In genomic region chr9:27204201-27204600, GRCm38 (mm10) we compare ENCODE assay signal across 20 mouse cellular contexts. TPM values are rescaled to one million over a fixed set of nuclear protein-coding genes. Genes with fewer than 3 reads are reported as not detected.
DNase-seq lines count a peak whose midpoint lies in the region; ATAC-seq and TF ChIP-seq lines count a peak whose summit lies in the region.
"Had no signal": no experiment of that assay in that cellular context is flagged by ENCODE, and none has a peak within 500 bp of the region (broad histone marks: within the 10 kb centered on the region; RNA-seq: fewer than 3 reads in every experiment).

No protein-coding gene starts in this region.

- WGBS in forebrain, postnatal 0 days, result 55% methylated on average over 6 of the region's 6 CpGs
- 57% methylated on average over 6 of the region's 6 CpGs for WGBS in hindbrain, postnatal 0 days
- WGBS in neural tube, embryonic 15.5 days, result 48% methylated on average over 6 of the region's 6 CpGs

- H3K27me3 ChIP-seq in forebrain, postnatal 0 days (ENCODE audit: insufficient read depth, low read length), result no peaks in the 10 kb centered on the region; the same call in 1 of the 2 replicates
- H3K27me3 ChIP-seq in hindbrain, postnatal 0 days (ENCODE audit: insufficient read depth, low read length), result no peaks in the 10 kb centered on the region
- H3K27me3 ChIP-seq in neural tube, embryonic 15.5 days (replicated peaks), result peaks cover 3% of the 10 kb centered on the region; the same call in 1 of the 2 replicates
- H3K27me3 ChIP-seq: heart, embryonic 15.5 days had no signal

- no peak for ATAC-seq in forebrain, postnatal 0 days
- ATAC-seq in hindbrain, postnatal 0 days, result peak; percentile 28
- 0 out of 2 replicates have a peak, but pooled peaks have one; percentile 11 for ATAC-seq in neural tube, embryonic 15.5 days (ENCODE audit: low FRiP score)
- ATAC-seq: CD4-positive, CD25-positive, alpha-beta regulatory T cell, adult 4 months had no signal

- H3K27ac ChIP-seq in forebrain, postnatal 0 days (ENCODE audit: low read depth, low read length), result peak overlapping the region; percentile 66
- peak overlapping the region; percentile 11; the same call in 1 of the 2 replicates for H3K27ac ChIP-seq in hindbrain, postnatal 0 days
- H3K27ac ChIP-seq in neural tube, embryonic 15.5 days (replicated peaks), result peak overlapping the region; percentile 73
- H3K27ac ChIP-seq: embryonic facial prominence, embryonic 10.5 days; heart, embryonic 15.5 days had no signal

- H3K9ac ChIP-seq in forebrain, postnatal 0 days, result no peak overlapping the region
- no peak overlapping the region for H3K9ac ChIP-seq in hindbrain, postnatal 0 days (replicated peaks; ENCODE audit: low read length)
- H3K9ac ChIP-seq in neural tube, embryonic 15.5 days (replicated peaks), result no peak overlapping the region
- H3K9ac ChIP-seq: heart, embryonic 15.5 days had no signal

- H3K4me1 ChIP-seq in forebrain, postnatal 0 days (ENCODE audit: insufficient read depth), result peaks cover 12% of the 10 kb centered on the region; the same call in 1 of the 2 replicates
- H3K4me1 ChIP-seq in hindbrain, postnatal 0 days (ENCODE audit: insufficient read depth, low read length), result peaks cover 13% of the 10 kb centered on the region; the same call in 1 of the 2 replicates
- H3K4me1 ChIP-seq in neural tube, embryonic 15.5 days, result peaks cover 30% of the 10 kb centered on the region
- H3K4me1 ChIP-seq: heart, embryonic 15.5 days had no signal

- H3K4me3 ChIP-seq in forebrain, postnatal 0 days (ENCODE audit: low read depth, low read length), result no peak overlapping the region
- H3K4me3 ChIP-seq in hindbrain, postnatal 0 days (ENCODE audit: low read length), result no peak overlapping the region
- no peak overlapping the region for H3K4me3 ChIP-seq in neural tube, embryonic 15.5 days (replicated peaks)
- H3K4me3 ChIP-seq: embryonic facial prominence, embryonic 10.5 days; erythroblast, embryonic 14.5 days; heart, embryonic 15.5 days had no signal

- no peak for TF ChIP-seq CTCF in forebrain, postnatal 0 days (IDR thresholded peaks at IDR 0.05; ENCODE audit: low read depth)
- TF ChIP-seq CTCF in hindbrain, postnatal 0 days (IDR thresholded peaks at IDR 0.05; ENCODE audit: low read depth), result no peak

- no peak overlapping the region for H3K4me2 ChIP-seq in forebrain, postnatal 0 days (ENCODE audit: low read depth)
- H3K4me2 ChIP-seq in hindbrain, postnatal 0 days (ENCODE audit: low read depth, low read length), result no peak overlapping the region
- H3K4me2 ChIP-seq in neural tube, embryonic 15.5 days, result no peak overlapping the region
- H3K4me2 ChIP-seq: heart, embryonic 15.5 days had no signal

- peak; percentile 64 for DNase-seq in left cerebral cortex, postnatal 4 days
- DNase-seq in left cerebral cortex, adult 18-20 months (ENCODE audit: low spot score in 2 of 2), result no peak
- no peak for DNase-seq in forebrain, postnatal 0 days
- DNase-seq in hindbrain, postnatal 0 days (ENCODE audit: low spot score), result peak; percentile 63
- no peak for DNase-seq in adrenal gland, postnatal 4 days (ENCODE audit: low spot score in 2 of 2)
- DNase-seq in urinary bladder, postnatal 10 days (ENCODE audit: low spot score), result no peak
- DNase-seq: adrenal gland, postnatal 25 days; cerebellum, postnatal 36 days; heart, adult 11 months; kidney, adult 9 months; liver; lung, adult 18-20 months; lung, postnatal 36 days; thymus, adult 18-20 months had no signal

- H3K36me3 ChIP-seq in forebrain, postnatal 0 days (ENCODE audit: insufficient read depth), result no peaks in the 10 kb centered on the region
- no peaks in the 10 kb centered on the region for H3K36me3 ChIP-seq in hindbrain, postnatal 0 days (ENCODE audit: insufficient read depth, low read length)
- no peaks in the 10 kb centered on the region for H3K36me3 ChIP-seq in neural tube, embryonic 15.5 days
- H3K36me3 ChIP-seq: embryonic facial prominence, embryonic 10.5 days; heart, embryonic 15.5 days had no signal

- H3K9me3 ChIP-seq in forebrain, postnatal 0 days (ENCODE audit: low read length), result no peaks in the 10 kb centered on the region
- no peaks in the 10 kb centered on the region for H3K9me3 ChIP-seq in hindbrain, postnatal 0 days (ENCODE audit: low read length)
- no peaks in the 10 kb centered on the region for H3K9me3 ChIP-seq in neural tube, embryonic 15.5 days (replicated peaks)
- H3K9me3 ChIP-seq: embryonic facial prominence, embryonic 10.5 days; heart, embryonic 15.5 days had no signal

- intact Hi-C loops in left cerebral cortex, postnatal 4 days (cut with DNase I), result no loop called here

RNA-seq across cellular contexts. Expression of gene Jam3, which starts 49.0 kb away (rescaled TPM):
- 10 to 100 TPM; 21.6 to 22.4 TPM for total RNA-seq in left cerebral cortex, postnatal 4 days (2021)
- 10 to 100 TPM; 27.3 to 32.7 TPM for total RNA-seq in left cerebral cortex, adult 18-20 months (2021)
- total RNA-seq in forebrain, postnatal 0 days (2014; rRNA removed), result 37.1 and 44.0 TPM in 2 replicates
- 20.6 and 27.7 TPM in 2 replicates for polyA plus RNA-seq in forebrain, postnatal 0 days (2015; fragmentation: Nextera tagmentation; extraction: Ambion mirVana)
- total RNA-seq in hindbrain, postnatal 0 days (2014; rRNA removed), result 33.8 and 37.6 TPM in 2 replicates
- 28.9 and 32.6 TPM in 2 replicates for polyA plus RNA-seq in hindbrain, postnatal 0 days (2015; fragmentation: Nextera tagmentation; extraction: Ambion mirVana)
- polyA plus RNA-seq in neural tube, embryonic 15.5 days (2015; fragmentation: Nextera tagmentation; extraction: Ambion mirVana), result 42.3 and 45.0 TPM in 2 replicates
- 10 to 100 TPM; 42.3 to 42.7 TPM for total RNA-seq in adrenal gland, postnatal 4 days (2021)
- total RNA-seq: MEL had no signal

Comparison
In these comparisons a context has a peak if more than half of its experiments do, and no peak if none do; other contexts are left out.
1. DNase-seq: peak in left cerebral cortex, postnatal 4 days (single experiment) and hindbrain, postnatal 0 days (single experiment); none in left cerebral cortex, adult 18-20 months (0 of 2), forebrain, postnatal 0 days (single experiment), adrenal gland, postnatal 4 days (0 of 2) and urinary bladder, postnatal 10 days (single experiment).
2. H3K27ac ChIP-seq: peak in every context shown above with its lines; median percentile 73 in neural tube, embryonic 15.5 days; 66 in forebrain, postnatal 0 days; 11 in hindbrain, postnatal 0 days.